Mouse (Mus musculus) urinary bladder, postnatal 36 days (tissue): Measurements from ENCODE around the gene Yjefn3.
A peak's percentile ranks its signal among the peaks of the same experiment; 100 is the strongest.
"Not testable (repeated sequence)": the region's sequence is repeated elsewhere in the genome, so short reads cannot be mapped to it uniquely, and the experiment has no call there.

Source experiments
- DNase-seq, 2 experiments: peaks; one replicate each; pipeline ENCODE4 v3.0.0; 2022; ENCODE audit warnings: low spot score in 2 of 2, mixed read lengths in 1 of 2

Gene Yjefn3

GRCm38 (mm10) chr8:69902163-69903062, at the start of gene Yjefn3, which contains the start of the genes Tssk6 and Ndufa13:
TSS of gene Yjefn3 (minus strand) at chr8:69902712.
TSS of gene Tssk6 (plus strand) at chr8:69902184.
TSS of gene Ndufa13 (minus strand) at chr8:69902558.
- DNase-seq: peak; percentile 32 to 37

DNA sequence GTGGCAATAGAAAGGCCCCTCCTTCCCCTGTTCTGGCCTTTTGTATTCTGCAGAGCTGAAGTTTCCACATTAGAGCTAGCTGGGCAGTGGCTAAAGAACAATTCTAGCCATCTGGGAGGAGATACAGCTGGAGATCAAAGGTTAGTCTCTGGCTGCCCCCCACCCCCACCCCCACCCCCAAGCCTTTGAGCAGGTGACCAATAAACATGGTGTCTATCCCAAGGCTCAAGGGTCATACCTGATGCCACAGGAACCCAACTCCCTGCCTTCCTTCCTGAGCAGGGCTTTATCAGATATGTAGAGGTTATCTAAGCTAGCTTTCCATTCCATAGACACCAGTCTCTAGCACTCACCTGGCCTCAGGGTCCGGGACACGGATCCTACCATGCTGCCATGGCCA, 47.8 kb upstream of the Yjefn3 start:
- DNase-seq: no peak

DNA sequence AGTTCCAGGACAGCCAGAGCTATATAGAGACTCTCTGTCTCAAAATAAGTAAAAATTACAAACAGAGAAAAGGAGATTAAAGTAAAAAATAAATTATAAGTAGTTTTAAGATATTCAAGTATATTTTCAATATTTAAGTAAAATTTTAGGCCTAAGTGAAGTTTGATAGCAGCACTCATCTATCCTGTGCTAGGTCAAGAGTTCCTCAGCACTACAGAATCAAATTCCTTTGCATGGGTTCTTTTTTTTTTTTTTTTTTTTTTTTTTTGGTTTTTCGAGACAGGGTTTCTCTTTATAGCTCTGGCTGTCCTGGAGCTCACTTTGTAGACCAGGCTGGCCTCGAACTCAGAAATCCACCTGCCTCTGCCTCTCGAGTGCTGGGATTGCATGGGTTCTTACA, 40.0 kb upstream of the Yjefn3 start:
- not testable (repeated sequence) for DNase-seq

GRCm38 (mm10) chr8:69940386-69940785, 37.9 kb upstream of the Yjefn3 start:
- no peak for DNase-seq

- DNase-seq: no peak
Observed at GRCm38 (mm10) chr8:69939633-69940032, 37.1 kb upstream of the Yjefn3 start.

- no peak for DNase-seq
Observed at GRCm38 (mm10) chr8:69938245-69938982, 35.9 kb upstream of the Yjefn3 start.

- no peak for DNase-seq
Observed at GRCm38 (mm10) chr8:69937466-69937865, 35.0 kb upstream of the Yjefn3 start.

DNA sequence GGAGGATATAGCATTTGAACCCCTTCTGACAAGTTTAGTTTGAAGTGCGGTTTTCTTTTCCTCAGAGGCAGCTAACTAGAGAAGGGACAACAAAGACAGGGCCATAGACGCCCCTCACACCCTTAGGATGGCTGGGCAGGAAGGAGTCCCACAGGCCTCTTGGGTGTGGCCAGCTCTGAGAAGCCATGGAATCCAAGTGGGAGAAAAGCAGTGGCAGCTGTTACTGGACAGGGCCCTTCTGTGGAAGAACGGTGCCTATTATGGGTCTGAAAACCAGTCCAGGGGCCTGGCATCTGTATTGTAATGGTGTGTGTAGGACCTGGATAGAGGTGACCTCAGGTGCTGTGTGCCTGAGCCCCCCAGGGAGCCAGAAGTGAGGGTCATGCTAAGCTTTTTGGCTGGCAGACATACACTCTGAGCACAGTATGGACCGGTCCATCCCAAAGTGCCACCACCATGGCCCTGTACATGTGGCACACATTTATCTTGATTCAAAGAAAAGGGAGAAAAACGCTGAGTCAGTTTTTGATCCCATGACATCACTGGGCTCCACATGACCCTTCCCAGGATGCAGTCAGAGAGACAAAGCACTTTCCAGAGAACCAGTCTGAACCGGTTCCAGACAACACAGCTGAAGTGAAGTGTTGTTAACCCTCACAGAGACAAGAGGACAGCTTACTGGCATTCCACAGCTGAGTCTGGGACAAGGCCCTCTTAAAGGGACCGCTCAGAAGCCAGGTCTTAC, 33.7 kb upstream of the Yjefn3 start:
- DNase-seq: peak in 1 of 2 experiments; percentile 28

- DNase-seq: no peak
Observed at GRCm38 (mm10) chr8:69935431-69935830, 32.9 kb upstream of the Yjefn3 start.

GRCm38 (mm10) chr8:69934582-69934981, 32.1 kb upstream of the Yjefn3 start:
- DNase-seq: no peak

DNA sequence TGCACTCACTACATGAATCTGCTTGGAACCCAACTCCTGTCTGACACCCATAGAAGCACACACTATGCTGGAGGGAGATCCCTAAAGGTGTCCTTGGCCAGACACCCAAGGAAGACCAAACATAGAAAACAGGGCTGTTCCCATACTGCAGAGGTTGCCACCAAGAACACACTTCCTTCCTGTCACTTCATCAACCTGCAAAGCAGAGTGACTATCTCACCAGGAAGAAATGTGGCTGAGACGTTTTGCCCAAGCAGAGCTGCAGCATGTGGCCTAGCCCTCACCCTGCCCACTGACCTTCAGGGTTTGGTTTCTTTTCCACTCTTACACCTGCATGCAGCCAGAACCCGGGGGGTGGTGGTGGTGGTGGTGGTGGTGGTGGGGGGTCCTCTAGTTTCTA, 31.3 kb upstream of the Yjefn3 start:
- DNase-seq: no peak

DNA sequence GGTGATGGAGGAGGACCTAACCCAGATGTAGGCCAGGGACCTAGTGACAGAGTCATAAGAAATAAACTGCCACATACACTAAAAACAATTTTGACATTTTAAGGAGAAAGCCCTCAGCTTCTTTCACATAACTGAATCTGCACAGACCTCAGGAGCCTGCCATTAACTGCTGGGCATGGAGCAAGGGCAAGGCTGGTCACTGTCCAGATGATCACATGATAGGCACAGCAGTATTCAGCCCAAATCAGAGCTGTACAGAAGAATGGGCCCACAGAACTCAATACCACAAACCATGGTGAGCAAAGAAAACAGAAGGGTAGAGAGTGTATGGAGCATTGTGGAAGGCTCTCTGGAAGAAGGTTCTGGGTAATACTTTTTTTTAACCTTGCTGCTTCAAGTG, 24.4 kb upstream of the Yjefn3 start:
- DNase-seq: no peak

DNA sequence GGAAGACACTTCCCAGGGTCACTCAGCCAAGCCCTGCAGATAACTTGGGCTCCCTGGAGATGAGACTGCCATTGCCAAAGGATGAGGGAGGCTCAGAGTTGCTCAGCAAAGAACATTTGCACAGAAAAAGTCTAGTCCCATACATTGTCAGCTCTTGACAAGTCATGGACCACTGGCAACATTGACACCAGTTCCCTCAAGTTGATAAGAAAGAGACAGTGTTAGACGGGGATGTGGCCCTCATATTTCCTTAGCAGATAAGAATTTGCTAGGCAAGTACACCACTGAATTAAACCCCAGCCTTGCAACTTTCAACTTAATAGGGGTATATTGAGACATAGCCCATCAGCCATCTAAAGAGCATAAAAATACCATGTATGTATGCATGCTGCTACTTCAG, 21.5 kb upstream of the Yjefn3 start:
- DNase-seq: no peak

GRCm38 (mm10) chr8:69921141-69921540, 18.6 kb upstream of the Yjefn3 start:
- no peak for DNase-seq

GRCm38 (mm10) chr8:69919876-69920662, 17.6 kb upstream of the Yjefn3 start:
- peak in 1 of 2 experiments; percentile 52 for DNase-seq

DNA sequence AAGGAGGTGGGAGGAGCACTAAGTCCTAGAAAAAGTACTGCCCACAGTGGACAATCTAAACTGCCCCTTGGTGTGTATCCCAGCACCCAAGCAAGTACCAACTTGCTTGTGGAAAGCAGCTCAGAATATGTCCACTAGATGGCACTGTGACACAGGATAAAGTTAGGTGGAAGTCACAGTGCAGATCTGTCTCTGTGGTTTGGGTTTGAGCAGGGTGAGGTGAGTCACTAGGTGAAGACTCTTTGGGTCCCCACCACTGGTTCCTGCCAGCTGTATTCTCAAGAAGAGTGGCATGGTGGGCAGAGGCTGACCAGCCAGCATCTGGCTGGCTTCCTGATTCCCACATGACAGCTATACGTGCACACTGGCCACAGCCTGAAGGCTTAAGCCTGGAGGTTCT, 16.5 kb upstream of the Yjefn3 start:
- DNase-seq: peak; percentile 61 to 62

GRCm38 (mm10) chr8:69918506-69918905, 16.0 kb upstream of the Yjefn3 start:
- DNase-seq: no peak

GRCm38 (mm10) chr8:69915748-69916147, 13.2 kb upstream of the Yjefn3 start:
- no peak for DNase-seq

- no peak for DNase-seq
Observed at GRCm38 (mm10) chr8:69914526-69914925, 12.0 kb upstream of the Yjefn3 start.

DNA sequence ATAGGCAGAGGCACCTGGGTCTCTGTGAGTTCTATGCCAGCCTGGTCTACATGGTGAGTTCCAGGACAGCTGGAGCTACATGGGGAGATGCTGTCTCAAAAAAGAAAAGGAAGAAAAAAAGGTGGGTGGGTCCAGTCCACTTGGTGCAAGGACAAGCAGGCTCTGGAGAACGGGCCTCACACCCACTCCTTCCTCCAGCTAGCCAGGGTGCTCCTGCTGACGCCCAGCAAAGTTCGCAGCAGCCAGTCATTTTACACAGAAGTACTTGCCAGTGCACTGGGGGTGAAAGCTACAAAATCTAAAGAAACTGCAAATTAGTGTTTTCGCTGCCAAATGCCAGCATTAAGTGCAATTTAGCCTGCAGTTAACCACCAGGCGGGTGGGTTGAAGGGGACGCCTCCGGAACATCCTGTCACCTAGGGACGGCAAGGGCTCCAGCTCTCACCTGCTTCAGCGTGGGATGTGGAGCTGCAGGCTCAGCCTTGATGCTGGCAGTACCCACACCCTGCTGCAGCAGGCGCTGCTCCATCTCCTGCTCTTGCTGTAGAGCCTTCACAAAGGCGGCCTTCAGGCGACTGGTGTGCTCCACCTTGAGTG, 10.1 kb upstream of the Yjefn3 start:
- DNase-seq: no peak

DNA sequence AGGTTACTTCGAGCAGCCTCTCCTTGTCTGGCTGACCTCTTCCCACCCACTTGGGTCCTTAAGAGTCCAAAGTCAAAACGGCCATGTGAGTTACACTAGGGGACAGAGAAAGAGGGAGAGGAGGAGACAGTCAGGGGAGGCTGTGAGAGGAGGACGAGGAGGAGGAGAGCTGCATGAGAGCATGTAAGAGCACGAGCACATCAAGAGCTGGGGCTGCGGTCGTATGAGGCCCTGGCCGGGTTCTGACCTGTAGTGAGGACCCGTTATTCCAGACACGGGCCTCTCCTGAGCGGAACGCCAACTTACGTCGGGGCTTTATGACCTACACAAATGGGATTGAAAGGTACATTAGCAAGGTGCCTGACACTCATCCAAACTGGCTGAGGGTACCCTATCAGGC, 9.4 kb upstream of the Yjefn3 start:
- no peak for DNase-seq
